Mouse (Mus musculus) heart, postnatal 0 days (tissue): ENCODE results near the gene Wwp2.

Source experiments
- CTCF ChIP-seq: IDR thresholded peaks from 2 replicates; pipeline ENCODE4 v1.5.1; 2016; ENCODE audit warnings: antibody characterized with exemption, control low read depth, low read depth
- EP300 ChIP-seq: IDR thresholded peaks from 2 replicates; pipeline ENCODE4 v1.6.1; 2016; ENCODE audit warnings: antibody characterized with exemption, low read depth

- TF ChIP-seq CTCF = no peak
- TF ChIP-seq EP300 = no peak
These were observed 36.4 kb downstream of the Wwp2 start for GRCm38 (mm10) chr8:107472403-107473100.
